ENCODE assay signal across 17 mouse cellular contexts in the genomic region with DNA sequence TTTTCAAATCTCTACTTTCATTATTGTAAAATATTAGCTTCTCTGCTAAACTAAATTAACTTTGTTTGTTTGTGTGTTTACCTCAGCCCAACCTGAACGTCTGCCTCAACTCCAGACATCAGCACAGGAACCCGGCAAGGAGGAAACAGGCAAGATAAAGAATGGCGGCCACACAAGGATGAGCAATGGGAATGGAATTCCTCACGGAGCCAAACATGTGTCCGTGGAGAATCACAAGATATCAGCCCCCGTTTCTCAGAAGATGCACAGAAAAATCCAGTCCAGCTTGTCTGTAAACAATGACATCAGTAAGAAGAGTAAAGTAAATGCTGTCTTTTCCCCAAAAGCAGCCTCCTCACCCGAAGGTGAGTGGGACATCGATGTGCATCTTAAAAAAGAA. TPM values are rescaled to one million over a fixed set of nuclear protein-coding genes. Genes with fewer than 3 reads are reported as not detected.
DNase-seq lines count a peak whose midpoint lies in the region; ATAC-seq and TF ChIP-seq lines count a peak whose summit lies in the region.
"Had no signal": no experiment of that assay in that cellular context is flagged by ENCODE, and none has a peak within 500 bp of the region (broad histone marks: within the 10 kb centered on the region; RNA-seq: fewer than 3 reads in every experiment).

No protein-coding gene starts in this region.

- WGBS in lung, postnatal 0 days = 44% methylated on average over 8 of the region's 8 CpGs
- 24% methylated on average over 8 of the region's 8 CpGs for WGBS in heart, embryonic 12.5 days
- WGBS in hindbrain, embryonic 10.5 days = 87% methylated on average over 8 of the region's 8 CpGs
- 81% methylated on average over 8 of the region's 8 CpGs for WGBS in midbrain, embryonic 14.5 days

- H3K36me3 ChIP-seq in lung, postnatal 0 days (ENCODE audit: insufficient read depth, low read length) = peaks cover 6% of the 10 kb centered on the region; the same call in 1 of the 2 replicates
- H3K36me3 ChIP-seq in heart, embryonic 12.5 days = peaks cover 8% of the 10 kb centered on the region
- H3K36me3 ChIP-seq in hindbrain, embryonic 10.5 days = 0 out of 2 replicates have a peak, but pooled peaks cover 4% of the 10 kb centered on the region
- no peaks in the 10 kb centered on the region for H3K36me3 ChIP-seq in midbrain, embryonic 14.5 days (ENCODE audit: control insufficient read depth, insufficient read depth, low read length)
- H3K36me3 ChIP-seq: hindbrain, embryonic 13.5 days; neural tube, embryonic 13.5 days had no signal

- intact Hi-C loops in heart, postnatal 25 days (cut with DNase I) = no loop called here

- no peak overlapping the region for H3K4me3 ChIP-seq in lung, postnatal 0 days (ENCODE audit: low read depth, low read length)
- no peak overlapping the region for H3K4me3 ChIP-seq in heart, embryonic 12.5 days
- no peak overlapping the region for H3K4me3 ChIP-seq in hindbrain, embryonic 10.5 days
- H3K4me3 ChIP-seq in midbrain, embryonic 14.5 days (replicated peaks; ENCODE audit: low read depth, low read length) = no peak overlapping the region
- H3K4me3 ChIP-seq: erythroblast, embryonic 14.5 days; hindbrain, embryonic 13.5 days; neural tube, embryonic 13.5 days had no signal

- H3K4me1 ChIP-seq in lung, postnatal 0 days (ENCODE audit: insufficient read depth, low read depth, low read length) = no peaks in the 10 kb centered on the region
- H3K4me1 ChIP-seq in heart, embryonic 12.5 days (replicated peaks) = peaks cover 5% of the 10 kb centered on the region
- H3K4me1 ChIP-seq in hindbrain, embryonic 10.5 days (replicated peaks) = no peaks in the 10 kb centered on the region
- no peaks in the 10 kb centered on the region for H3K4me1 ChIP-seq in midbrain, embryonic 14.5 days (ENCODE audit: control insufficient read depth, insufficient read depth, low read length)
- H3K4me1 ChIP-seq: hindbrain, embryonic 13.5 days; neural tube, embryonic 13.5 days had no signal

- no peak for ATAC-seq in lung, postnatal 0 days
- peak; percentile 42; the same call in 1 of the 2 replicates for ATAC-seq in heart, embryonic 12.5 days (ENCODE audit: insufficient number of reproducible peaks, low FRiP score)
- no peak for ATAC-seq in midbrain, embryonic 14.5 days (ENCODE audit: low FRiP score, low TSS enrichment)
- ATAC-seq: forebrain, embryonic 14.5 days; intestine, embryonic 16.5 days had no signal

- H3K27me3 ChIP-seq in lung, postnatal 0 days (replicated peaks; ENCODE audit: insufficient read depth, low read length) = no peaks in the 10 kb centered on the region
- no peaks in the 10 kb centered on the region for H3K27me3 ChIP-seq in heart, embryonic 12.5 days (replicated peaks)
- H3K27me3 ChIP-seq in hindbrain, embryonic 10.5 days (ENCODE audit: insufficient read depth, poor library complexity, severe bottlenecking) = no peaks in the 10 kb centered on the region
- no peaks in the 10 kb centered on the region for H3K27me3 ChIP-seq in midbrain, embryonic 14.5 days (ENCODE audit: control insufficient read depth, insufficient read depth, low read length)
- H3K27me3 ChIP-seq: hindbrain, embryonic 13.5 days; neural tube, embryonic 13.5 days had no signal

- no peak overlapping the region for H3K4me2 ChIP-seq in lung, postnatal 0 days (replicated peaks; ENCODE audit: low read depth, low read length)
- peak overlapping the region; percentile 19; the same call in 1 of the 2 replicates for H3K4me2 ChIP-seq in heart, embryonic 12.5 days
- H3K4me2 ChIP-seq in midbrain, embryonic 14.5 days (ENCODE audit: low read length) = no peak overlapping the region
- H3K4me2 ChIP-seq: hindbrain, embryonic 13.5 days; liver, embryonic 11.5 days; neural tube, embryonic 13.5 days had no signal

- no peak overlapping the region for H3K9ac ChIP-seq in lung, postnatal 0 days (replicated peaks; ENCODE audit: low read depth)
- no peak overlapping the region for H3K9ac ChIP-seq in heart, embryonic 12.5 days
- no peak overlapping the region for H3K9ac ChIP-seq in midbrain, embryonic 14.5 days (replicated peaks; ENCODE audit: low read length)
- H3K9ac ChIP-seq: hindbrain, embryonic 13.5 days; neural tube, embryonic 13.5 days had no signal

- TF ChIP-seq EP300 in lung, postnatal 0 days (IDR thresholded peaks at IDR 0.05) = no peak

- DNase-seq in heart, adult 18-20 months = peak; percentile 46 to 53
- no peak for DNase-seq in heart, postnatal 25 days (ENCODE audit: low spot score)
- DNase-seq in lung, postnatal 0 days (ENCODE audit: low spot score) = peak; percentile 30
- DNase-seq in lung, postnatal 14 days = no peak
- DNase-seq in hindbrain, embryonic 10.5 days (ENCODE audit: low spot score) = no peak
- no peak for DNase-seq in midbrain, embryonic 14.5 days
- DNase-seq: cerebellum, postnatal 25 days; kidney, postnatal 10 days; left cerebral cortex, postnatal 4 days; thymus, postnatal 25 days had no signal

- no peak overlapping the region for H3K27ac ChIP-seq in lung, postnatal 0 days (ENCODE audit: low read length)
- H3K27ac ChIP-seq in heart, embryonic 12.5 days (ENCODE audit: poor library complexity, severe bottlenecking) = no peak overlapping the region
- H3K27ac ChIP-seq in hindbrain, embryonic 10.5 days = no peak overlapping the region
- no peak overlapping the region for H3K27ac ChIP-seq in midbrain, embryonic 14.5 days (replicated peaks; ENCODE audit: low read depth, low read length)
- H3K27ac ChIP-seq: hindbrain, embryonic 13.5 days; neural tube, embryonic 13.5 days had no signal

- no peak for TF ChIP-seq CTCF in lung, postnatal 0 days (IDR thresholded peaks at IDR 0.05)

- H3K9me3 ChIP-seq in lung, postnatal 0 days (ENCODE audit: low read length) = no peaks in the 10 kb centered on the region
- no peaks in the 10 kb centered on the region for H3K9me3 ChIP-seq in heart, embryonic 12.5 days (replicated peaks)
- no peaks in the 10 kb centered on the region for H3K9me3 ChIP-seq in hindbrain, embryonic 10.5 days
- no peaks in the 10 kb centered on the region for H3K9me3 ChIP-seq in midbrain, embryonic 14.5 days (ENCODE audit: control insufficient read depth, low read length)
- H3K9me3 ChIP-seq: hindbrain, embryonic 13.5 days; neural tube, embryonic 13.5 days had no signal

RNA-seq across cellular contexts. Expression of gene Mdfic, which starts 49.7 kb away (rescaled TPM):
- 10 to 100 TPM; 15.2 to 17.2 TPM for total RNA-seq in heart, adult 18-20 months (2021)
- 10 to 100 TPM; 16.9 to 17.3 TPM for total RNA-seq in heart, postnatal 25 days (2021)
- polyA plus RNA-seq in lung, postnatal 0 days (2015; fragmentation: Nextera tagmentation; extraction: Ambion mirVana) = 9.1 and 12.0 TPM in 2 replicates
- polyA plus RNA-seq in heart, embryonic 12.5 days (2016; fragmentation: Nextera tagmentation; extraction: Ambion mirVana) = 7.0 and 7.8 TPM in 2 replicates
- 4.4 and 4.5 TPM in 2 replicates for polyA plus RNA-seq in hindbrain, embryonic 10.5 days (2016; fragmentation: Nextera tagmentation; extraction: Ambion mirVana)
- polyA plus RNA-seq in midbrain, embryonic 14.5 days (2014; fragmentation: Nextera tagmentation; extraction: Ambion mirVana) = 0.86 and 1.1 TPM in 2 replicates

Comparison
In these comparisons a context has a peak if more than half of its experiments do, and no peak if none do; other contexts are left out.
1. DNase-seq: peak in heart, adult 18-20 months (2 of 2) and lung, postnatal 0 days (single experiment); none in heart, postnatal 25 days (single experiment), lung, postnatal 14 days (single experiment), hindbrain, embryonic 10.5 days (single experiment) and midbrain, embryonic 14.5 days (single experiment).